Mouse (Mus musculus) embryonic facial prominence, embryonic 10.5 days (tissue): Measurements from ENCODE around the gene Coro6. TPM values are rescaled to one million over a fixed set of nuclear protein-coding genes. Genes with fewer than 3 reads are reported as not detected.

Experiments used
- DNase-seq: peaks from one replicate; pipeline ENCODE4 v3.0.0-alpha.2; 2017; ENCODE audit warnings: low spot score
- H3K27ac ChIP-seq: fragments of 300-500 bp; sonication (generic); replicated peaks from 2 replicates; pipeline ENCODE4 v1.5.1; 2016; ENCODE audit warnings: mild to moderate bottlenecking
- H3K27me3 ChIP-seq: fragments of 300-500 bp; sonication (generic); replicated peaks from 2 replicates; pipeline ENCODE4 v1.6.1; 2016; ENCODE audit warnings: low read depth, mild to moderate bottlenecking; ENCODE audit not compliant: poor library complexity, severe bottlenecking
- H3K36me3 ChIP-seq: fragments of 300-500 bp; sonication (generic); replicated peaks from 2 replicates; pipeline ENCODE4 v1.6.1; 2016; ENCODE audit warnings: mild to moderate bottlenecking, moderate library complexity
- H3K4me1 ChIP-seq: fragments of 300-500 bp; sonication (generic); 2 replicates; pipeline ENCODE4 v1.6.1; 2016
- H3K4me3 ChIP-seq: fragments of 300-500 bp; sonication (generic); 2 replicates; pipeline ENCODE4 v1.5.1; 2016; ENCODE audit warnings: mild to moderate bottlenecking, moderate library complexity
- H3K9me3 ChIP-seq: fragments of 300-500 bp; sonication (generic); 2 replicates; pipeline ENCODE4 v1.6.1; 2016; ENCODE audit warnings: mild to moderate bottlenecking
- WGBS: fragments of 180-500 bp; shearing (Covaris S2); methylation state at CpG from one replicate; pipeline ENCODE4 v1.1.7; 2016; 5-methylcytosine and 5-hydroxymethylcytosine counted together
- polyA plus RNA-seq: library from polyadenylated mRNA; unstranded; fragments of >200 nt; fragmentation: Nextera tagmentation; extraction: Ambion mirVana; gene quantifications from 2 replicates; pipeline ENCODE4 v1.2.1, GENCODE M21; 2016

The Coro6 gene
- polyA plus RNA-seq, 1 experiment from 2014 or later = not detected

DNA sequence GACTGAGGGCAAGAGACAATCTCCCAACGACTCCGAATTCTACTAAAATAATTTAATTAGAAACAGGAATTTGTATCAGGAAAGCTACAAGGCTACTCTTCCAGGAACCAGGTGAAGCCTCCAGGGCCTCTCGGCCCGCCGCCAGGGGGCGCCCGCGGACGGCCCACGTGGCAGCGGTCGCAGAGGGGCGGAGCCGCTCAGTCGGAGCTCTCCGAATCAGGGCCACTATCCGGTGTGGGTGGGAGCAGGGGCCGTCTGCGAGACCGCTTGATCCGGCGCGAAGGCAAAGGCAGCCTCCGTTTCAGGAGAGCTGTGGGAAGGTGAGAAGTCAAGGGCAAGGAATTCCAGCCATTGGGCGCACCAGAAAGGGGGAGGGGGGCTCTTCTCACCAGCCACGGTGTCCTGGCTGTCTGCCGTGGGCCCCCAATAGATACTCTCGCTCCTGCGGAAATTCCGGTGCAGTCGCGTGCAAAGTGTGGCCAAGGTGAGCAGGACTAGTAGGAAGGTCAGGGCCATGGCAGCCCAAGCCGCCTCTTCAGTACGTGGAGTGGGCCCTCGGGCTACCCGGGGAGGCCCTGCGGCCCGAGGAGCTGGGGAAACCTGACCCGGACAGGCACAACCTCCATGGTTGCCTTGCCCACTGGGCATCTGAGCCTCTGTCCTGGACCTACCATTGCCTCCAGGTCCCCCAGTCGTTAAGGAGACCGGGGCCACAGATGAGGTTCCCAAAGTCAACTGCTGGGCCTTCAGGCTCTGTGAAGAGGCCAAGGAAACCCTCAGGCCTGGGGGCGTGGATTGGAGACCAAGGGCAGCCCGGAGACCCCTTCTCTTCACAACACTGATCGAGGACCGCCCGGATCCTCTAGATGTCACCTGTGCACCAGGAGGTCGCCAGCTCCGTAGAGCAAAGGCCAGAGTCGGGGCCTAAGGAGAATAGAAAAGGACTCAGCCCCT, 46.1 kb downstream of the Coro6 start:
- peak; percentile 90 for DNase-seq
- H3K9me3 ChIP-seq = no peaks in the 10 kb centered on the region
- peaks cover 33% of the 10 kb centered on the region for H3K4me1 ChIP-seq
- no peaks in the 10 kb centered on the region for H3K27me3 ChIP-seq
- 19% methylated on average over 49 of the region's 49 CpGs for WGBS
- H3K36me3 ChIP-seq = peaks cover 69% of the 10 kb centered on the region
- H3K4me3 ChIP-seq = peak overlapping the region; percentile 52
- H3K27ac ChIP-seq = peak overlapping the region; percentile 73

DNA sequence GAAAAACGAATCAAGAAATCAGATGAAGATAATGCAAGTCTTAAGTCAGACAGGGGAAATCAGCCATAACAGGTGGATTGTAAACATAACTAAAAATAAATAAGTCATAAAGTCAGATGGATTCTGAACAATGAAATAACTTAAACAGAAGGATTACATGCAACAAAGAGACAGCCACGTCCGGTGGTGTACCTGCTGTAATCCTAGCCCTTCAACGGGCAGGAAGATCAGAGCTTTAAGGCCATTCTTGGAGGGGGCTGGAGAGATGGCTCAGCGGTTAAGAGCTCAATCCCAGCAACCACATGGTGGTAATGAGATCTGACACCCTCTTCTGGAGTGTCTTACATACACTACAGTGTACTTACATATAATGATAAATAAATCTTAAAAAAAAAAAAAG, 49.1 kb downstream of the Coro6 start:
- H3K27ac ChIP-seq = no peak overlapping the region
- H3K9me3 ChIP-seq = no peaks in the 10 kb centered on the region
- peaks cover 39% of the 10 kb centered on the region for H3K36me3 ChIP-seq
- peaks cover 26% of the 10 kb centered on the region for H3K27me3 ChIP-seq
- WGBS = 78% methylated on average over 5 of the region's 5 CpGs
- H3K4me1 ChIP-seq = peaks cover 60% of the 10 kb centered on the region
- H3K4me3 ChIP-seq = no peak overlapping the region
- DNase-seq = no peak

DNA sequence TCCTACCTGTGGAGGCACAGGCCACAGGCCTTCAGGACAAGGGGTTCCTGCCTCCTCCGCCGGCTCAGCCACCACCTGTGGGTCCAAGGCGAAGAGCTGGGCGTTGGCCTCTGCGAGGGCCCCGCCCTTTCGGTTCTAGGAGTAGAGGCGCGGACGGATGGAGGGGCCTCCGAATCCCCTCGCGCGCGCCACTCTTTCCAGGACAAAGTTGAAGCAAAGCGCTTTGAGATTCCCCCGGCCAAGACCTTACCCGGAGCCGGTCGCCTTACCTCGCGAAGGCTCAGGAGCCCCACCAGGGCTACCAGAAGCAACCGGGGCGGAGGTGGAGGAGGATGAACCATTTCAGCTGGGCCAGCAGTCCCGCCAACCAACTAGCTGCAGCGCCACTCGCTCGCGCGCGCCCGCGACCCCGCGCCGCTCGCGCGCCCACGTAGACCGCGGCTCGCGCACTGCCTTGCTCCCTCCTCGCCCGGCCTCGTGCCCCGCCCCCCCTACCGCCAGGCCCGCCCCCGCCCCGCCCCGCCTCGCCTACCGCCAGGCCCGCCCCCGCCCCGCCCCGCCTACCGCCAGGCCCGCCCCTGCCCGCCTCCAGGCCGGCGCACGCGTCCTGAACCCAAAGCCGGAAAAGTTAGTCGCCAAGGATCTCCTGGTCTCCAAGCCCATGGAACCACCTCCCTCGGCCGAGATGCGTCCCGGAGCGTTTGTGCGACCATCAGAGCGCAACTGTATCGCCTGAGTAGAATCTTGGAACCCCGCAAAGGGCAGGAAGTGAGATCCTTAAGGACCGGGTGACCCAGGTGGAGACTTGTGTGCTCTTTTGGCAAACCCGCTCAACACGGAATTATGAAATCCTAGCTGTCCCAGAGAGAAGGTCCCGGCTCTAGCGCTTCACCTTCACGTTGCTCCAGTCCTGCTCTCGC, 50.9 kb downstream of the Coro6 start:
- WGBS = under 1% methylated on average over 84 of the region's 84 CpGs
- peaks cover 67% of the 10 kb centered on the region for H3K4me1 ChIP-seq
- H3K9me3 ChIP-seq = no peaks in the 10 kb centered on the region
- peak; percentile 97 for DNase-seq
- H3K4me3 ChIP-seq = peak overlapping the region; percentile 69
- H3K27me3 ChIP-seq = peaks cover 35% of the 10 kb centered on the region
- peak overlapping the region; percentile 87 for H3K27ac ChIP-seq
- H3K36me3 ChIP-seq = peaks cover 24% of the 10 kb centered on the region

GRCm38 (mm10) chr11:77513811-77514170, 51.6 kb downstream of the Coro6 start:
- H3K9me3 ChIP-seq = no peaks in the 10 kb centered on the region
- WGBS = 3% methylated on average over 10 of the region's 10 CpGs
- peak overlapping the region; percentile 69 for H3K4me3 ChIP-seq
- H3K36me3 ChIP-seq = peaks cover 19% of the 10 kb centered on the region
- peaks cover 65% of the 10 kb centered on the region for H3K4me1 ChIP-seq
- H3K27ac ChIP-seq = peak overlapping the region; percentile 57; the same call in 1 of the 2 replicates
- no peak for DNase-seq
- H3K27me3 ChIP-seq = peaks cover 41% of the 10 kb centered on the region

DNA sequence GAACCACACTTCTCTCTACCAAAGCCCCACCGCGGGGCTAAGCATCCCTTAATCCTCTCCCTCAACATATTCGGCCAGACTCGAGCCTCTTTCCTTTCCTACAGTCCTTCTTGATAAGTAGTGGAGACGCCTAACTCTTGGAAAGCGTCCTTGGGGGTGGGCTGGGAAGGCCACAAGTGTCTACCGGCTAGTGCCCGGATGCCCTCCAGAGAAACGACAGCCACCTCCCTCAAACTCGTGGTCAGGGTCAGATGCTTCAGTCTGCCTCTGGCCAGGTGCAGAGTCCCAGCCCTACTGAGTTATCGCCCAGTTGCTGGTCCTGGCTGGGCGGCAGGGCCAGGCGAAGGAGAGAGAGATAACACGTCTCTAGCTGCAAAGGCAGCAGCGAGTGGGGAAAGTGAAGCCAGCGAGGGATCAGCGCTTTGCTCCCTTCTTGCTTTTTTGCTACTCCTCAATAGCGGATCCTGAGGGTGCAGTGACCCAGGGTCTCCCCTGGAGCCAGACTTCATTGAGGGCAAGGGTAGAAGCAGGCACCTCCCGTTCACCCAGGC, 52.1 kb downstream of the Coro6 start:
- 3% methylated on average over 19 of the region's 19 CpGs for WGBS
- peaks cover 42% of the 10 kb centered on the region for H3K27me3 ChIP-seq
- peaks cover 68% of the 10 kb centered on the region for H3K4me1 ChIP-seq
- peak overlapping the region; percentile 69 for H3K4me3 ChIP-seq
- peaks cover 14% of the 10 kb centered on the region for H3K36me3 ChIP-seq
- no peak for DNase-seq
- H3K9me3 ChIP-seq = no peaks in the 10 kb centered on the region
- peak overlapping the region; percentile 69 for H3K27ac ChIP-seq

GRCm38 (mm10) chr11:77514832-77515636, 52.8 kb downstream of the Coro6 start, which contains the start of gene Abhd15:
Gene Abhd15, plus strand, starts transcription at chr11:77515121.
- Histone ChIP-seq H3K4me3 (peak within 1 kb of the TSS; percentile 69), H3K36me3 (peaks cover 7% of the 10 kb centered on the region), H3K27ac (peak within 1 kb of the TSS; percentile 69), H3K4me1 (peaks cover 74% of the 10 kb centered on the region), H3K9me3 (no peaks in the 10 kb centered on the region), H3K27me3 (peaks cover 42% of the 10 kb centered on the region)
- DNase-seq = peak; percentile 90
- under 1% methylated on average over 72 of the region's 72 CpGs for WGBS

GRCm38 (mm10) chr11:77515637-77516552, 53.7 kb downstream of the Coro6 start, which contains the start of gene Trp53i13:
Gene Trp53i13, minus strand, starts transcription at chr11:77515980.
- Histone ChIP-seq H3K4me3 (peak within 1 kb of the TSS; percentile 69), H3K4me1 (peaks cover 81% of the 10 kb centered on the region), H3K27ac (peak within 1 kb of the TSS; percentile 69), H3K9me3 (no peaks in the 10 kb centered on the region), H3K36me3 (no peaks in the 10 kb centered on the region), H3K27me3 (peaks cover 42% of the 10 kb centered on the region)
- peak; percentile 52 for DNase-seq
- 5% methylated on average over 39 of the region's 39 CpGs for WGBS

DNA sequence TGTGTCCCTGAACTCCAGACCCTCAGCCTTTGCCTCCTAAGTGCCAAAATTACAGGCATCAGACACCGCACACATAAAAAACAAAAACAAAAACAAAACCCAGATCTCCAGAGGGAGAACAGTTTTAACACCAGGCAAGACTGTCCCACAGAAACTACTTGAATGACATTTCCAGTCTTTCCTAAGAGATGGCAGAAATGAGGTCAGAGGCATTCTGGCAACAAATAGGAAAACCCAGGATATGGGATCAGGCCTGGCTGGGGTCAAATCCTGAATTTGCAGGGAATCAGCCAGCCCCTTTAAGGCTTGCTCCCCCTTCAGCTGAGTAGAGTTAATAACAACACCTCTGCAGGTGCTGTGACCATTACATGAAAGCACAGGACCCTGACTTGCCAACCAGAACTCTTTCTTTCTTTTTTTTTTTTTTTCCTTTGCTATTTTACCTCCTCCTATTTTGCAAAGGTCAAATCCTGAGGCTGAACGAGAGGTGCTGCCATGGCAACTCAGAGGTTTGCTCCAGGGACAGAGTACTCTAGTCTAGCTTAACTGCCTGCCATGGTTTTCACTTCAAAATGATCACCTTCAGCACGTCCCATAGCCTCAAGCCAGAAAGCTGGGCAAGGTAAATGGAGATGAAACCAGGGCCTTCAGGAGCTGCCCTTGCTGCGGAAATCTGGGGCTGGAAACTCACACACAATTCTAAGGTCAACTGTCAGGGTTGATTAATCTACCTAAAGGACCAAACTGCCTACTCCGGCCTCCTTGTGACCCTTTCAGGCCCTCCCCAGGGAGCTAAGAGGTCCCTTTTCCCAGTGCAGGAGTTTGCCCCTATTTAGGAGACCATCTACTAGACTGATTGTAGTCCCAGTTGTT, 54.6 kb downstream of the Coro6 start:
- H3K27ac ChIP-seq = no peak overlapping the region
- H3K4me1 ChIP-seq = peaks cover 79% of the 10 kb centered on the region
- no peak for DNase-seq
- H3K4me3 ChIP-seq = 0 out of 2 replicates have a peak overlapping the region, but pooled peaks have one; percentile 69
- 48% methylated on average over 5 of the region's 5 CpGs for WGBS
- H3K27me3 ChIP-seq = peaks cover 42% of the 10 kb centered on the region
- H3K9me3 ChIP-seq = no peaks in the 10 kb centered on the region
- H3K36me3 ChIP-seq = no peaks in the 10 kb centered on the region

DNA sequence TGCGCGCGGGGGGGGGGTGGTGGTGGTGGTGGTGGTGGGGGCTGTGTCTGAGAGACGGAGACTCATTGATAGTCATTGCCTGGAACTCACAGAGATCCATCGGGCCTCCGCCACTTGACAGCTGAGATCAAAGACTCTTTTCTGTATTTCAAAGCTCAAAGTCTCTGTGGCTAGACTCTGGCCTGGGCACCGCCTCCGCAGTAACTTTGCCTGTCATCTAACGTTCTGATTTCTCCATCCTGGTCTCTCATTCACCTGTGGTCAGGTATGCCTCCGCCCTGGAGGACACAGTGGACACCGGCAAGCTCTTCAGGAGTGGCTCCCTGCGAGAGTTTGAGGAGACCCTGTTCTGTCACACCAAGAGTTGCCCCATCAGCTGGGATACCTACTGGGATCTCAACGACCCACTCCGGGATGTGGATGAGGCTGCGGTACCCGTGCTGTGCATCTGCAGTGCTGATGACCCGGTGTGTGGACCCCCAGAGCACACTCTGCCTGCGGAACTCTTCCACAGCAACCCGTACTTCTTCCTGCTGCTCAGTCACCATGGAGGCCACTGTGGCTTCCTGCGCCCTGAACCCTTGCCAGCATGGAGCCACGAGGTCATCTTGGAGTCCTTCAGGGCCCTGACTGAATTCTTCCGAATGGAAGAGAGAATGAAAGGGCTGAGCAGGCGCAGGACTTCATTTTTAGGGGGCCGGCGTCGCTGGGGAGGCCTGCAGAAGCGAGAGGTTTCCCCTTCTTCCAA, 56.0 kb downstream of the Coro6 start:
- Histone ChIP-seq H3K27ac (no peak overlapping the region), H3K9me3 (no peaks in the 10 kb centered on the region), H3K4me1 (peaks cover 75% of the 10 kb centered on the region), H3K36me3 (no peaks in the 10 kb centered on the region), H3K4me3 (no peak overlapping the region), H3K27me3 (peaks cover 42% of the 10 kb centered on the region)
- 82% methylated on average over 27 of the region's 27 CpGs for WGBS
- DNase-seq = no peak

GRCm38 (mm10) chr11:77519043-77519442, 56.8 kb downstream of the Coro6 start, which contains the start of gene Gm10392:
Gene Gm10392, minus strand, starts transcription at chr11:77519198.
- no peaks in the 10 kb centered on the region for H3K9me3 ChIP-seq
- no peak within 1 kb of the TSS for H3K27ac ChIP-seq
- no peak within 1 kb of the TSS for H3K4me3 ChIP-seq
- no peaks in the 10 kb centered on the region for H3K36me3 ChIP-seq
- no peak for DNase-seq
- H3K27me3 ChIP-seq = peaks cover 39% of the 10 kb centered on the region
- H3K4me1 ChIP-seq = peaks cover 68% of the 10 kb centered on the region
- WGBS = 78% methylated on average over 5 of the region's 5 CpGs
